Mouse (Mus musculus) MEL (cell line): ENCODE data around the gene Rpl36al. TPM values are rescaled to one million over a fixed set of nuclear protein-coding genes. Genes with fewer than 3 reads are reported as not detected.

ENCODE experiments used
- DNase-seq: peaks from one replicate; pipeline ENCODE4 v3.0.0; 2011; ENCODE audit warnings: low read depth, low spot score
- H3K27ac ChIP-seq: 2 replicates; pipeline ENCODE4 v1.5.1; 2012; ENCODE audit warnings: low read depth, mild to moderate bottlenecking, control low read depth, low read length, moderate library complexity; ENCODE audit not compliant: control insufficient read depth
- H3K27me3 ChIP-seq, 2 experiments: fragments of 150-350 bp in 1 of 2; sonication (generic) in 1 of 2; 2 replicates each; pipeline ENCODE4 v1.6.1; 2012; ENCODE audit warnings: low read length in 2 of 2, mild to moderate bottlenecking in 2 of 2, improper control_type of control experiment in 1 of 2, moderate library complexity in 1 of 2; ENCODE audit not compliant: insufficient read depth in 2 of 2, control insufficient read depth in 1 of 2
- H3K36me3 ChIP-seq, 2 experiments: 2 replicates each; pipeline ENCODE4 v1.6.1; 2012 to 2014; ENCODE audit warnings: low read length in 2 of 2, improper control_type of control experiment in 1 of 2, inconsistent platforms in 1 of 2, mild to moderate bottlenecking in 1 of 2; ENCODE audit not compliant: insufficient read depth in 2 of 2, control insufficient read depth in 1 of 2
- H3K4me1 ChIP-seq, 2 experiments: fragments of 150-350 bp in 1 of 2; sonication (generic) in 1 of 2; 2 replicates each; pipeline ENCODE4 v1.6.1; 2012; ENCODE audit warnings: low read length in 2 of 2, improper control_type of control experiment in 1 of 2, mild to moderate bottlenecking in 1 of 2; ENCODE audit not compliant: insufficient read depth in 2 of 2, control insufficient read depth in 1 of 2
- H3K4me3 ChIP-seq, 2 experiments: fragments of 150-350 bp in 1 of 2; sonication (generic) in 1 of 2; 2 replicates each; pipeline ENCODE4 v1.5.1; 2012; ENCODE audit warnings: low read depth in 2 of 2, low read length in 2 of 2, mild to moderate bottlenecking in 2 of 2, moderate library complexity in 2 of 2, control low read depth in 1 of 2, improper control_type of control experiment in 1 of 2; ENCODE audit not compliant: control insufficient read depth in 1 of 2, insufficient read depth in 1 of 2
- H3K79me2 ChIP-seq: 2 replicates; pipeline ENCODE4 v1.6.1; 2012; ENCODE audit warnings: mild to moderate bottlenecking, low read length, moderate library complexity; ENCODE audit not compliant: control insufficient read depth, poor library complexity, insufficient read depth
- H3K9ac ChIP-seq: 2 replicates; pipeline ENCODE4 v1.6.1; 2012; ENCODE audit warnings: low read depth, mild to moderate bottlenecking, control low read depth, low read length, moderate library complexity; ENCODE audit not compliant: control insufficient read depth, poor library complexity, severe bottlenecking
- H3K9me3 ChIP-seq: fragments of 150-350 bp; sonication (generic); replicated peaks from 2 replicates; pipeline ENCODE4 v1.6.1; 2012; ENCODE audit warnings: mild to moderate bottlenecking, low read length, improper control_type of control experiment, moderate library complexity; ENCODE audit not compliant: insufficient read depth
- E2F4 ChIP-seq: IDR thresholded peaks from 2 replicates; pipeline ENCODE4 v1.6.1; 2011; ENCODE audit warnings: low read depth, low read length, improper control_type of control experiment, borderline replicate concordance
- ELF1 ChIP-seq: IDR thresholded peaks from 2 replicates; pipeline ENCODE4 v1.6.1; 2014; ENCODE audit warnings: low read depth, mild to moderate bottlenecking, inconsistent platforms, low read length, improper control_type of control experiment, moderate library complexity
- GABPA ChIP-seq: IDR thresholded peaks from 2 replicates; pipeline ENCODE4 v1.6.1; 2012; ENCODE audit warnings: low read depth, mild to moderate bottlenecking, inconsistent platforms, low read length, improper control_type of control experiment, moderate library complexity
- HCFC1 ChIP-seq: IDR thresholded peaks from 2 replicates; pipeline ENCODE4 v1.6.1; 2012; ENCODE audit warnings: low read depth, mild to moderate bottlenecking, inconsistent platforms, low read length, improper control_type of control experiment, moderate library complexity
- MAX ChIP-seq: IDR thresholded peaks from 2 replicates; pipeline ENCODE4 v1.6.1; 2011; ENCODE audit warnings: low read length, improper control_type of control experiment
- MAZ ChIP-seq: IDR thresholded peaks from 2 replicates; pipeline ENCODE4 v1.6.1; 2012; ENCODE audit warnings: low read depth, mild to moderate bottlenecking, inconsistent platforms, low read length, improper control_type of control experiment
- MXI1 ChIP-seq: IDR thresholded peaks from 2 replicates; pipeline ENCODE4 v1.6.1; 2011; ENCODE audit warnings: mild to moderate bottlenecking, low read depth, low read length, improper control_type of control experiment
- MYC ChIP-seq: IDR thresholded peaks from 2 replicates; pipeline ENCODE4 v1.6.1; 2011; ENCODE audit warnings: low read depth, mild to moderate bottlenecking, low read length, improper control_type of control experiment, moderate library complexity
- NELFE ChIP-seq: IDR thresholded peaks from 2 replicates; pipeline ENCODE4 v1.6.1; 2011; ENCODE audit warnings: low read depth, low read length, improper control_type of control experiment
- POLR2A ChIP-seq, 2 experiments: IDR thresholded peaks; 2 replicates each; pipeline ENCODE4 v1.6.1; 2011 to 2012; ENCODE audit warnings: low read length in 2 of 2, mild to moderate bottlenecking in 2 of 2, control low read depth in 1 of 2, improper control_type of control experiment in 1 of 2, low read depth in 1 of 2, moderate library complexity in 1 of 2; ENCODE audit not compliant: control insufficient read depth in 1 of 2, insufficient read depth in 1 of 2, poor library complexity in 1 of 2
- POLR2AphosphoS2 ChIP-seq: IDR thresholded peaks from 2 replicates; pipeline ENCODE4 v1.6.1; 2011; ENCODE audit warnings: low read length, improper control_type of control experiment
- RAD21 ChIP-seq: IDR thresholded peaks from 2 replicates; pipeline ENCODE4 v1.6.1; 2011; ENCODE audit warnings: mild to moderate bottlenecking, low read depth, low read length, improper control_type of control experiment
- RCOR1 ChIP-seq: IDR thresholded peaks from 2 replicates; pipeline ENCODE4 v1.6.1; 2012; ENCODE audit warnings: low read depth, mild to moderate bottlenecking, inconsistent platforms, low read length, improper control_type of control experiment
- SIN3A ChIP-seq: IDR thresholded peaks from 2 replicates; pipeline ENCODE4 v1.6.1; 2012; ENCODE audit warnings: low read length, improper control_type of control experiment, inconsistent platforms
- SMC3 ChIP-seq: IDR thresholded peaks from 2 replicates; pipeline ENCODE4 v1.6.1; 2011; ENCODE audit warnings: low read depth, low read length, improper control_type of control experiment
- TCF12 ChIP-seq: IDR thresholded peaks from 2 replicates; pipeline ENCODE4 v1.6.1; 2014; ENCODE audit warnings: low read depth, mild to moderate bottlenecking, inconsistent platforms, low read length, improper control_type of control experiment, moderate library complexity
- USF1 ChIP-seq: IDR thresholded peaks from 2 replicates; pipeline ENCODE4 v1.6.1; 2014; ENCODE audit warnings: low read depth, mild to moderate bottlenecking, inconsistent platforms, low read length, improper control_type of control experiment, moderate library complexity
- USF2 ChIP-seq, 2 experiments: IDR thresholded peaks; 2 replicates each; pipeline ENCODE4 v1.6.1; 2011 to 2012; ENCODE audit warnings: improper control_type of control experiment in 2 of 2, low read length in 2 of 2, borderline replicate concordance in 1 of 2, inconsistent platforms in 1 of 2, low read depth in 1 of 2, mild to moderate bottlenecking in 1 of 2; ENCODE audit not compliant: insufficient read depth in 1 of 2
- ZC3H11A ChIP-seq: IDR thresholded peaks from 2 replicates; pipeline ENCODE4 v1.6.1; 2012; ENCODE audit warnings: low read depth, mild to moderate bottlenecking, inconsistent platforms, low read length, improper control_type of control experiment
- ZMIZ1 ChIP-seq: IDR thresholded peaks from 2 replicates; pipeline ENCODE4 v1.6.1; 2012; ENCODE audit warnings: low read depth, mild to moderate bottlenecking, inconsistent platforms, low read length, improper control_type of control experiment, moderate library complexity
- polyA plus RNA-seq, 2 experiments: library from polyadenylated mRNA; stranded (reverse) in 1 of 2; unstranded in 1 of 2; fragments of >175 nt in 1 of 2; fragments of >200 nt in 1 of 2; gene quantifications; 2 replicates each; pipeline versions ENCODE4 v1.2.1 to v1.2.4; 2012; ENCODE audit warnings: low replicate concordance in 2 of 2, low read depth in 1 of 2; ENCODE audit not compliant: insufficient read length in 2 of 2, insufficient read depth in 1 of 2, missing spikeins in 1 of 2
- total RNA-seq: library from RNA; depleted of rRNA; stranded (reverse); fragments of 300-350 nt; gene quantifications from 2 replicates; pipeline ENCODE4 v1.2.3, GENCODE M21; 2012

Rpl36al gene
- total and polyA plus RNA-seq, 3 experiments = 696 to 1,318 TPM; not detected in 1

- Histone ChIP-seq H3K79me2 (peaks cover 11% of the 10 kb centered on the region), H3K4me1 (peaks cover 2 to 12% of the 10 kb centered on the region in 2 experiments; a peak in 3 of 4 replicates), H3K27me3 (no peaks in the 10 kb centered on the region), H3K9me3 (no peaks in the 10 kb centered on the region), H3K36me3 (peaks cover 0 to 24% of the 10 kb centered on the region in 2 experiments; a peak in 3 of 4 replicates), H3K9ac (peak within 1 kb of the TSS; percentile 84), H3K27ac (peak within 1 kb of the TSS; percentile 79), H3K4me3 (peak within 1 kb of the TSS; percentile 70 to 78)
- TF ChIP-seq RCOR1 (no peak), ELF1 (no peak), MYC (no peak), MAX (peak; percentile 99), POLR2A (IDR thresholded peaks at IDR 0.05; ENCODE audit: control insufficient read depth in 1 of 2, insufficient read depth in 1 of 2, low read depth in 1 of 2, low read length in 2 of 2, poor library complexity in 1 of 2) (peak; percentile 82 to 91), MAZ (no peak), HCFC1 (peak; percentile 83), SMC3 (no peak), SIN3A (peak; percentile 93; the same call in 1 of the 2 replicates), POLR2AphosphoS2 (peak; percentile 58; the same call in 1 of the 2 replicates), E2F4 (peak; percentile 89), TCF12 (no peak; the same call in 1 of the 2 replicates), USF1 (no peak), GABPA (no peak), MXI1 (peak; percentile 74), NELFE (peak; percentile 78), RAD21 (no peak), USF2 (IDR thresholded peaks at IDR 0.05; ENCODE audit: borderline replicate concordance in 1 of 2, insufficient read depth in 1 of 2, low read depth in 1 of 2, low read length in 2 of 2) (no peak), ZC3H11A (no peak), ZMIZ1 (no peak)
- DNase-seq = peak; percentile 93
Observed at GRCm38 (mm10) chr12:69168461-69169106, 15.3 kb downstream of the Rpl36al start, which contains the start of gene Lrr1. TSS of gene Lrr1 (plus strand) at chr12:69168814.
